Mouse (Mus musculus): Measurements from ENCODE around the gene Larp7.

Gene Larp7

DNA sequence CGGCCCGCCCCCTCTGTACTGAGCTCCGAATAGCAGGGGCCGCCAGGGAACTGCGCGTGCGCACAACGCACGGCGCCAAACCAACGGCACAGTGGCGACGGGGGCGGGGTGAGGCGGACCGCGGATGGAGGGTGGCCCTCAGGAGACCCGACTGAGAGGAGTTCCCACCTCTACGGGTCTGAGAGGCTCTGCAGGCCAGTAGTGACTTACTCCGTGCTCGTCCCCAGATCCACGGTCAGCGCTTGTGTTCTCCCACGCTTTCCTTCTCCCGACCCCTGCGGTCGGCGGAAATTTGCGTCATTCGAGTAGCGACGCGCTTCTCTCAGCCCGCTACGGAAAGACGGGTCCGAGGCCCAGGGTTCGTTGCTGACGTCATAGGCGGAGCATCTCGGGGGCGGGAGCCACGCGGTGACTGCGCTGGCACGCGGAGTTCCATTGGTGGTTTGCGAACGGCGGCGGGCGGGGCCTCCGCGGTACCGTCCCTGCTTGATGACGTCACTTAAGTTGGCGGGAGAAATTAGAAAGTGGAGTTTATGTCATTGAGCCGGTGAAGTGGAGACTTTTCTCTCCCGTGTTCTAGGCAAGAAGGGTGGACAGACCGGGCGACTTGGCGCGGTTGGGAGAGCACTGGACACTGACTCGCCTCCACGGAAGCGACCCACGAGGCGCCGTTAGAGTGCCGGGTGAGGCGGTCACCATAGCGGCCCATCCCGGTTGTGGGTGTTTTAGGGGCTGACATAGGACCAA lies at the start of gene Larp7, which contains the start of gene Zgrf1:
Gene Larp7 (minus strand): TSS at position 377 of the 747 bp plus-strand sequence.
Gene Zgrf1 (plus strand): TSS at position 517 of the 747 bp plus-strand sequence.
- ATAC-seq (ENCODE audit: insufficient number of reproducible peaks, low FRiP score, low TSS enrichment): peak; percentile 95

GRCm38 (mm10) chr3:127597136-127597535 lies 44.0 kb upstream of the Larp7 start:
- ATAC-seq (ENCODE audit: insufficient number of reproducible peaks, low FRiP score, low TSS enrichment): no peak

DNA sequence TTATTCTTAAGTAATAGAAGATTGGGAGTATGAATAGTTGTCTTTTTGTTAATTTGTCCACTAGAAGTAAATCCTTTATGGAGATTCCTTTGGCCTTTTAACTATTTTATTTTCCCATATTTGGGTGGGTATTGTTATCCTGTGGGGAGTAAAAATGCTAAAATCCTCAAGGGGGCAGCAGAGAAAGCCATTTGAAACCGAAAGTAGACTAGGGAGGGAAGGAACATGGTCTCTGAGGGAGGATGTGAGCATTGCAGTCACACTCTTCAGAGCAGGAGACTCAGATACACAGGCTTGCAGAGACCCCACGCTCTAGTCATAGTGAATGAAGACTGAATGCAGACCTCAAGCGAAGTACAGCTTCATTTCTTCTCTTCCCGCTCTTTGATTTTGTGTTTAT lies 19.4 kb upstream of the Larp7 start:
- ATAC-seq (ENCODE audit: insufficient number of reproducible peaks, low FRiP score, low TSS enrichment): peak; percentile 61; the same call in 1 of the 2 replicates

DNA sequence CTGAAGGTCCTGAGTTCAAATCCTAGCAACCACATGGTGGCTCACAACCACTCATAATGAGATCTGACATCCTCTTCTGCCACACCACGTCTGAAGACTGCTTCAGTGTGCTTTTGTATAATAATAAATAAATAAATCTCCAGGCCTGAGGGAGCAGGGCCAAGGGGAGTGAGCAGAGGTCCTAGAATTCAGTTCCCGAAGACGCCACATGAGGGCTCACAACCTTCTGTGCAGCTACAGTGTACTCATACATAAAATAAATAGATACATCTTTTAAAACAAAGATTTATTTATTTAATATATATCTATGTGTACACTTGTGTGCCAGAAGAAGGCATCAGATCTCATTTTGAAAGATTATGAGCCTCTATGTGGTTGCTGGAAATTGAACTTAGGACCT lies 12.0 kb upstream of the Larp7 start:
- ATAC-seq (ENCODE audit: insufficient number of reproducible peaks, low FRiP score, low TSS enrichment): no peak

DNA sequence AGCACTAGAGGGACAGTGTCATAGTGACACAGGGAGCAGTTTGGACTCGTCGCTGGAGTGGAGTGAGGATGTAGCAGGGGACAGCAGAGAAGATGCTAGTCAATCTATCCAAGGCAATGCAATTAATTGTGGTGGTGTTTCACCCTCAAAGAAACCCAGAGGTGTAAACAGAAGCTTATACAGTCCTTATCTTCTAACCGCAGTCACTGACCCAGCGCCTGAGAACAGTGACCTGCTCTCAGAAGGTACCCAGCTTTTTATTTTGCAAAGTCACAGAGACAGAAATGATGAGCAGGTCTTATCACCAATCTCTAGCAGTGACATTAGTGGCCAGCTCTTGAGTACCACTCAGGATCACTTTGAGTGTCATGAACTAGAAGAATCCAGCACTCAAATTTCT lies 9.8 kb upstream of the Larp7 start:
- ATAC-seq (ENCODE audit: insufficient number of reproducible peaks, low FRiP score, low TSS enrichment): no peak

GRCm38 (mm10) chr3:127558201-127558600 lies 5.1 kb upstream of the Larp7 start:
- no peak for ATAC-seq (ENCODE audit: insufficient number of reproducible peaks, low FRiP score, low TSS enrichment)

DNA sequence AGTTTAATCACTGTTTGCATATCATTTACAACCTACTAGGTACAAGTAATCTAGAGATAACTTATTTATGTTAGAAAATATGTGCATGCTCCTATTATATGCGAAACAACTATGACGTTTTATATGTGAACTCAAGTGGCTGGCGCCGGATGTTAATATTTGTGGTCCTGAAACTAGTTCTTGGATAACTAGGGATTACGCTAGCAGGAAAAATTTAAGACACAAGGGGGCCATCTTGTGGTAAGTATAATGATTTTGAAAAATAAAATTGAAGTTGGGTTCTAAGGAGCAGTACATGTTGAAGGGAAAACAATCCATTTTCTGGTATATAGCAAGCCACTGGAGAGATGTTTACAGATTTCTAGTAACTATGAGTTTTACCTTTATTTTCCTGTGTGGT lies 1.6 kb upstream of the Larp7 start:
- ATAC-seq (ENCODE audit: insufficient number of reproducible peaks, low FRiP score, low TSS enrichment): no peak

DNA sequence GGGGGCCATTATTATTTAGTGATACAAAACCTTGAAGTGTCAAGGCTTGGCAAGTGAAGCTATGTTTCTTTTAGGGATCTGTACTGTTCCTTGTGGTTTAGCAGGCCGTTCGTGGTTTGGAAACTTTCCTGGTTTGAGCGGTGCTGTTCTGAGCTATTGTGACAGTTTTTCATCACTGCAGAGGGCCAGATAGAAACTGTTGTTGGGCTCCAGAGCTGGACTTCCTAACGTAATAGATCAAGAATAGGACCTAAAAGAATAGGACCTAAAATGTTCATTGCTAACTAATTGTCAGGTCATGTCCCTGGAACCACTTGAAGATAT lies 533 bp upstream of the Larp7 start:
- no peak for ATAC-seq (ENCODE audit: insufficient number of reproducible peaks, low FRiP score, low TSS enrichment)

DNA sequence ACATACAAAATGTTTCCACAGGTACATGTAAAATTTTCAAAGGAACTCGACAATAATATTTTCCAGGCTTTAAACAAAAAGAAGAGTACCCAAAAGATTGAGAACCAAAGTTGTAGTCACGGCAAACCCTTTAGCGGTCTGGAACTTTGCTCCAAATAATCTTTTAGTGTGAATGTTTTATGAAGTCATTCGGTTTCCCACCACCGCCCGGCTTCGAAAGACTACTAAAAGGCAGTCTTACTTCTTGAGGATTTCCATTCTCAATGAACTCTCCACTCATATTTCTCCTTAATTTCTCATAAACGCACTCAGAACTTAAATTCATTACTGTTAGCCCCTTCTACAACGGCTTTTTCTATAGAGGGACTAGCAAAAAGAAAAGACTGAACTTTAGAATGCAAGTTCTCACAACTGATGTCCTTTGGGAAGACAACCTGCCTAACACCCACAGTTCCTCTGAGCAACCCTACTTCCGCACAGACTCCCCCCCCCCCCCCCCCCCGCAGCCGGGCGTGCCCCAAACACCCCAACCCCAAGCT lies 646 bp downstream of the Larp7 start:
- ATAC-seq (ENCODE audit: insufficient number of reproducible peaks, low FRiP score, low TSS enrichment): no peak

DNA sequence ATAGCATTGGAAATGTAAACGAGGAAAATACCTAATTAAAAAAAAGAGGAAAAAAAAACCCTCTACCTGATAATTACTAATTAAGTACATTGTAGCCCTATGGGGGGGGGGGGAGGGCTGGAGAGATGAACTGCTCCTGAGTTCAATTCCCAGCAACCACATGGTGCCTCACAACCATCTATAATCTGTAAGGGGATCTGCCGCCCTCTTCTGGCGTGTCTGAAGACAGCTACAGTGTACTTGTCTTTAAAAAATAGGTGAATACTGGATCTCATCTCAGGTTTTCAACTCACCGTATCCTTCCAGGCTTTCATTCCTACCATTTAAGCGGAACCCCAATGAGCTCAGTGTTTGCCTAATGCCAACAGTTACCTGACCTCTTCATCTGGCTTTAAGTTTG lies 5.3 kb downstream of the Larp7 start:
- ATAC-seq (ENCODE audit: insufficient number of reproducible peaks, low FRiP score, low TSS enrichment): no peak

DNA sequence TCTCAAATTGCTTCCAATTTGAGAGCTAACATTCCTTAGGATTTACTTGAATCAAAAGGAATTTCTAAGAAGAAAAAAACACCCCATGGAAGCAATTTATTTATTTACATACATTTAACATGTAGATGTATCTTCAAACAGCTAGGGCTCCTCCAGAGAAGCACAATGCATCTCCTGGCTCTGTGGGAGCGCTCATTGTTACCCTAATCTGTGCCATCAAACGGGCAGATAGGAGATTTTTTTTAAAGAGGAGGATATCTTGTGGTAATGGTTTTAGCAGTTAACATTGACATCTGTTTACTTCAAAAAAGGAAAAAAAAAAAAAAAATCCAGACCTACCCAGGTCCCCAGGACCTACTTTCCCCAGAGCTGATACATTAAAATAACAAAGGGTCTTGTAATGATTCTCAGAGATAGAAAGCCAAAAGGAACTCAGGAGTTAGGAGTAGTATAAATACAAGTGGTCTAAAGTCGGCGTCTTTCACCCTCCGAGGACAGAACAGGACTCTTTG lies 8.5 kb downstream of the Larp7 start:
- ATAC-seq (ENCODE audit: insufficient number of reproducible peaks, low FRiP score, low TSS enrichment): no peak

DNA sequence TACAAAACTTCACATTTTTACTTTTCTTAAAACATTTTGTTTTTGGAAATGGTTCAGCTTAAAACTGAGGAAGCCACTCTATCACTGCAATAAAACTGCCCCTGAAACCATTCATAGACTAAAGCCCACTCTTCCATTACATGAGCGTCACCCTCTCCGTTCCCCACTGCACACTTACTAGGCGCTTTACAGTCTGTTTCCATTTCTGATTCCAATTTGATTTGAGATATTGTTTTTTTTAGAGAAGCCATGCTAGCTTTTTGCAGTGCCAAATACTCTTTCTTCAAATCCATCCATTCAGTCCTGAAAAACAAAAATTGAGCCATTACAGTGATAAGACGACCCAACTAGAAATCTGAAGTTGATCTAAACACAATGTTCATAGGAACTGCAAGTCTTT lies 9.2 kb downstream of the Larp7 start:
- ATAC-seq (ENCODE audit: insufficient number of reproducible peaks, low FRiP score, low TSS enrichment): no peak

DNA sequence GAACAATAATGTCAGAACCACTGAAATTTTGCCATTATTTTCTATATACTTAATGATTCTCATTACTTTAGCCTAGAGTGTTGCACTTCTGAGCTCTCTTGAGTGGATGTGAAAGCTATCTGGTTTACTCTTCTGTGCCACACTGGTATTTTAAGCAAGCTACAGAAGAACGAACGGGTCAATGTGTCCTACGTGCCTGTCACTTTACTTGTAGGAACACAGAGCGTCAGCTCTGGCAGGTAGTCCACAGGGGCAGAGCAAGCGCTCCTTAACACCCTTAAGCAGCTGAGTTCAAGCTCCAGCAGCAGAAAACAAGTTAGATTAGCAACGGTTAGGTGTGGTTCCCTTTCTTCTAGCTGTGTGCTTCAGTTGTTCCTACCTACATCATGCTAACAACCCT lies 14.0 kb downstream of the Larp7 start:
- no peak for ATAC-seq (ENCODE audit: insufficient number of reproducible peaks, low FRiP score, low TSS enrichment)

- no peak for ATAC-seq (ENCODE audit: insufficient number of reproducible peaks, low FRiP score, low TSS enrichment)
Measured at GRCm38 (mm10) chr3:127530293-127530692, 22.9 kb downstream of the Larp7 start.

DNA sequence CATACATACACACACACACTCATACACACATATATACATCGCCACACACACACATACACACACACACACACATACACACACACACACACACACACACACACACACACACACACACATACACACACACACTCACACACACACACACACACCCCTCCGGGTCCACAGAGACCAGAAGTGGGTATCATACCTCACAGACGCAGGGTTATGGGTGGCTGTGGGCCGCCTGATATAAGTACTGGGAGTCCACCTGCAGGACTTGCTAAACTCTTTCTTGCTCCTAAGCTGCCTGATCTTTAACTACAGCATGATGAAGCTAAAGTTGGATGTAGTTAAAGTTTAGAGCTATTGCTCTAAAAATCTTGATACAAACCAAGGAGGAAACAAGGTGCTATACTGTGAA lies 23.3 kb downstream of the Larp7 start:
- no peak for ATAC-seq (ENCODE audit: insufficient number of reproducible peaks, low FRiP score, low TSS enrichment)

DNA sequence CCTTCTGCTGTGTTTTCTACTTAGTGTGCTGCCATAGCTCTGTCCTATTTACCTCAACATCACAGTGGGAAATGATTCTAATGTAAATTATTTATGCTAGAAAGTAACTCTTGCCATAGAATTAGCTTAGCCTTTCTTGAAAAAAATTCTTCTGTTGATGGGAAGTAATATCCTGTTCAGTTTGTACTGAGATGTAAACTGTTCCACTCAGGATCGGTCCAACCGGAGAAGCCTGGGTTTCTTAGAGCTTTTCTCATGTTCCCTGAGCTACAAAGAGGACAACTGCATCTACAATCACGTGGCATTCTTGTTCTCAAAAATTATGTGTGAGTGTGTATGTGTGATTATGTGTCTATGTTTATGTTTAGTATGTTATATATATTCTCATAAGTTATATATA lies 23.9 kb downstream of the Larp7 start:
- no peak for ATAC-seq (ENCODE audit: insufficient number of reproducible peaks, low FRiP score, low TSS enrichment)

- 0 out of 2 replicates have a peak, but pooled peaks have one; percentile 52 for ATAC-seq (ENCODE audit: insufficient number of reproducible peaks, low FRiP score, low TSS enrichment)
Measured at GRCm38 (mm10) chr3:127527465-127528034, 25.6 kb downstream of the Larp7 start.

DNA sequence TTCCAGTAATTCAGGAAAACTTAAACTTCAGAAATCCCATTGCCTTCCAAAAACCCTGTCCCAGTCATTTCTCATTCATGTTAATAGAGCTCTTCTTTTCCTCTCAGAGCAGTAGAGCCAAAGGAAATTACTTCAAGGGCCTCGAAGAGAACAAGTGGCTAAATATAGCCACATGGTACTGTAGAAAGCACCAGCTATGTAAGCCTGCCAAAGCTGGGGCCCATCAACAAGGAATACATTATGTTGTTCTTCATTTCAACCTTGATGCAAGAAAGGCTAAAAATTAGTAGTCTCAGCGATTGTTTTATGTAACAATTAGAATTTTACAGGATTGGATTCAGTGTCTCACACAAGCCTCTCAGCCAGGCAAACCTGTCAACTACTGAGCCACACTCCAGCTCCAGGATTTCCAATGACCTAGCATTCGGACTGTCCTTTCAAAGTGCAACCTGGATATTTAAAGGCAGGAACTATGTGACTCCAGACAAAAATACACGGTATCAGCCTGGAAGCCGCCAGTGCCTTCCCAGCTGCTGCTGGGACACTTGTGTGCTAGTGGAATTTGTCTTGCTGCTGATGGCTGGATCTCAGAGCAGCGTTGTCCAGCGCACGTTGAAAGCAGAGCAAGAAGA lies 27.8 kb downstream of the Larp7 start:
- no peak for ATAC-seq (ENCODE audit: insufficient number of reproducible peaks, low FRiP score, low TSS enrichment)

DNA sequence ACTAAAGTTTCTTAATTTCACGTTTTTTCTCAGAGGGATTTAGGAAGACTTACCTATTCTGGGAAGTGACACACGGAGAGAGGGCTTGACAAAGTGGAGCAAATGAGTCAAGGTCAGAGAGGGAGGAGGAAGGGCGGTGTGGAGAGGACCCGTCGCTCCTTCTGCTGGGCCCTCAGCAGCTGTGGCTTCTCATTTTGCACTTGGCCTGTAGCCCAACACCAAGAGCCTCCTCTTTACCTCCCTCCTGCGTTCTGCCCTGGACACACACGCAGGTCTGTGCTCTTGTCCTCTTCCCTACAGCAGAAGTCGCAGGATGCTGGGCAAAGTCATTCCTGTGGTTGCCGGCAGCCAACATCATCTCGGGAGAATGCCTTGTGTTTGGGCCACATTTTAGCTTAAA lies 32.0 kb downstream of the Larp7 start:
- no peak for ATAC-seq (ENCODE audit: insufficient number of reproducible peaks, low FRiP score, low TSS enrichment)

- ATAC-seq (ENCODE audit: insufficient number of reproducible peaks, low FRiP score, low TSS enrichment): no peak
Measured at GRCm38 (mm10) chr3:127520300-127520699, 32.8 kb downstream of the Larp7 start.

GRCm38 (mm10) chr3:127515251-127515650 lies 37.9 kb downstream of the Larp7 start:
- ATAC-seq (ENCODE audit: insufficient number of reproducible peaks, low FRiP score, low TSS enrichment): no peak
